In the genomic region with DNA sequence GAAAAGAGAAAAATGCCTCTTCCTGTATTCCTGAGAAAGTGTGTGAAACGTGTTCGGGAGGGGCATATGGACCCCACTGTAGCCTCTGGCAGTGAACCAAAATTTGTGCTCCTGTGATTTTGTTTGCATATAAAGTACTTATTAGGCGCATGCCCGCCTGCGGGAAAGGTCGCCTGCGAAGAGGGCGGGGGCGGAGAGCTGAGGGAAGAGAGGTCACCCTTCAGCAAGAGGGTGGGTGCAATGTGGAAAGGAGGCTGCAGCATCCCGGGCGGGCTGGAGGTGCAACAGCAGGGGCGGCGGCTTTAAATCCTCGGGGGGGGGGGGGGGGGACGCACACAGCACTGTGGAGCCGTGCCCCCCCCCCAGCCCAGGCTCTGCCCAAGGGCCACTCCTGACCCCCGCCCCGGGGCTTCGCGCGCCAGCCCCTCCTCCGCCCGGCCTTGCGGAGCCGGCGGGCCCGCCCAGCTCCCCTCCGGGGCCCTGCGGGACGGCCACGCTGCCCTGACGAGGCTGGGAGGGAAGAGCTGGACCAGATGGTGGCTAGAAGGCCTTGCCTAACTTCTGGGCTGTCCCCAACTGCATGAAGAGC, we compare ENCODE assay signal across 8 mouse cellular contexts.
DNase-seq lines count a peak whose midpoint lies in the region; ATAC-seq and TF ChIP-seq lines count a peak whose summit lies in the region.

No protein-coding gene starts in this region.

- H3K36me3 ChIP-seq in ES-E14 (ENCODE audit: control insufficient read depth, insufficient read depth, low read length, poor library complexity, severe bottlenecking), result no peaks in the 10 kb centered on the region
- no peaks in the 10 kb centered on the region for H3K36me3 ChIP-seq in embryonic facial prominence, embryonic 12.5 days
- H3K36me3 ChIP-seq in limb, embryonic 11.5 days (ENCODE audit: control insufficient read depth, insufficient read depth, low read length), result no peaks in the 10 kb centered on the region
- no peaks in the 10 kb centered on the region for H3K36me3 ChIP-seq in neural tube, embryonic 15.5 days

- intact Hi-C loops in gastrocnemius, adult 2 months (cut with DNase I), result no loop called here
- intact Hi-C loops in gastrocnemius, postnatal 36 days (cut with DNase I), result no loop called here

- H3K4me2 ChIP-seq in embryonic facial prominence, embryonic 12.5 days (replicated peaks), result peak overlapping the region; percentile 90
- H3K4me2 ChIP-seq in limb, embryonic 11.5 days (ENCODE audit: low read depth, severe bottlenecking), result peak overlapping the region; percentile 70
- H3K4me2 ChIP-seq in neural tube, embryonic 15.5 days, result peak overlapping the region; percentile 91

- peak overlapping the region; percentile 51 for H3K4me3 ChIP-seq in gastrocnemius, adult 2 months
- H3K4me3 ChIP-seq in ES-E14 (ENCODE audit: insufficient read depth in 1 of 2, low read depth in 1 of 2, low read length in 2 of 2, poor library complexity in 1 of 2, severe bottlenecking in 1 of 2), result peak overlapping the region; percentile 35 to 44; a peak in 3 of 4 replicates
- H3K4me3 ChIP-seq in embryonic facial prominence, embryonic 12.5 days, result peak overlapping the region; percentile 39
- H3K4me3 ChIP-seq in limb, embryonic 11.5 days (ENCODE audit: low read depth, low read length), result peak overlapping the region; percentile 31
- peak overlapping the region; percentile 46 for H3K4me3 ChIP-seq in neural tube, embryonic 15.5 days (replicated peaks)

- no peaks in the 10 kb centered on the region for H3K27me3 ChIP-seq in embryonic facial prominence, embryonic 12.5 days
- H3K27me3 ChIP-seq in limb, embryonic 11.5 days (ENCODE audit: control insufficient read depth, insufficient read depth, low read length), result no peaks in the 10 kb centered on the region
- H3K27me3 ChIP-seq in neural tube, embryonic 15.5 days (replicated peaks), result no peaks in the 10 kb centered on the region

- no peaks in the 10 kb centered on the region for H3K9me3 ChIP-seq in ES-E14 (ENCODE audit: control insufficient read depth, insufficient read depth, low read depth, low read length)
- H3K9me3 ChIP-seq in embryonic facial prominence, embryonic 12.5 days, result no peaks in the 10 kb centered on the region
- H3K9me3 ChIP-seq in limb, embryonic 11.5 days (ENCODE audit: control insufficient read depth, low read length), result no peaks in the 10 kb centered on the region
- H3K9me3 ChIP-seq in neural tube, embryonic 15.5 days (replicated peaks), result no peaks in the 10 kb centered on the region

- ATAC-seq in embryonic facial prominence, embryonic 12.5 days (ENCODE audit: insufficient number of reproducible peaks, insufficient read depth, low FRiP score, low TSS enrichment), result peak; percentile 52; the same call in 1 of the 2 replicates
- ATAC-seq in limb, embryonic 11.5 days (ENCODE audit: insufficient number of reproducible peaks, low FRiP score, low TSS enrichment, low read depth), result no peak
- ATAC-seq in neural tube, embryonic 15.5 days (ENCODE audit: low FRiP score), result peak; percentile 94

- no peak overlapping the region for H3K27ac ChIP-seq in gastrocnemius, adult 2 months
- no peak overlapping the region for H3K27ac ChIP-seq in ES-E14 (ENCODE audit: insufficient read depth, low read depth, low read length, poor library complexity, severe bottlenecking)
- H3K27ac ChIP-seq in embryonic facial prominence, embryonic 12.5 days, result no peak overlapping the region
- no peak overlapping the region for H3K27ac ChIP-seq in limb, embryonic 11.5 days (replicated peaks; ENCODE audit: low read depth, low read length)
- peak overlapping the region; percentile 68 for H3K27ac ChIP-seq in neural tube, embryonic 15.5 days (replicated peaks)

- in situ Hi-C loops in ES-E14 (cut with MboI; ENCODE audit: low sequenced_read_pairs in 2 of 2, unreplicated experiment in 2 of 2), result no loop called here

- 4% methylated on average over 22 of the region's 32 CpGs for WGBS in embryonic facial prominence, embryonic 12.5 days
- WGBS in limb, embryonic 11.5 days, result 13% methylated on average over 17 of the region's 32 CpGs
- WGBS in neural tube, embryonic 15.5 days, result 4% methylated on average over 25 of the region's 32 CpGs

- peak; percentile 31 for DNase-seq in gastrocnemius, adult 2 months
- DNase-seq in gastrocnemius, postnatal 36 days, result no peak
- peak; percentile 12 for DNase-seq in ES-E14 (ENCODE audit: low read depth, low spot score)
- peak; percentile 37 for DNase-seq in heart, postnatal 4 days
- peak; percentile 51 for DNase-seq in limb, embryonic 11.5 days (ENCODE audit: low spot score)
- DNase-seq in adipocyte (ENCODE audit: low spot score), result no peak

- H3K9ac ChIP-seq in ES-E14 (ENCODE audit: insufficient read depth, low read depth, low read length, poor library complexity, severe bottlenecking), result no peak overlapping the region
- H3K9ac ChIP-seq in embryonic facial prominence, embryonic 12.5 days, result peak overlapping the region; percentile 50
- H3K9ac ChIP-seq in limb, embryonic 11.5 days (ENCODE audit: low read length), result peak overlapping the region; percentile 61
- peak overlapping the region; percentile 51 for H3K9ac ChIP-seq in neural tube, embryonic 15.5 days (replicated peaks)

- H3K4me1 ChIP-seq in ES-E14 (ENCODE audit: control insufficient read depth in 2 of 2, insufficient read depth in 2 of 2, low read length in 2 of 2, poor library complexity in 1 of 2), result peaks cover 0 to 2% of the 10 kb centered on the region in 2 experiments; a peak in 1 of 4 replicates
- H3K4me1 ChIP-seq in embryonic facial prominence, embryonic 12.5 days, result no peaks in the 10 kb centered on the region
- no peaks in the 10 kb centered on the region for H3K4me1 ChIP-seq in limb, embryonic 11.5 days (ENCODE audit: control insufficient read depth, insufficient read depth, low read length)
- peaks cover 6% of the 10 kb centered on the region; the same call in 1 of the 2 replicates for H3K4me1 ChIP-seq in neural tube, embryonic 15.5 days

- no peak for TF ChIP-seq CTCF in gastrocnemius, adult 2 months (IDR thresholded peaks at IDR 0.05)

TF ChIP-seq in ES-E14, 5 proteins besides CTCF, POLR2A, EP300 and RAD21:
- no peak for TF ChIP-seq MAFK (IDR thresholded peaks at IDR 0.05; ENCODE audit: insufficient read depth, low read depth, low read length)
- no peak for TF ChIP-seq ZC3H11A (IDR thresholded peaks at IDR 0.05; ENCODE audit: borderline replicate concordance, low read depth, low read length)
- TF ChIP-seq CHD2 (IDR thresholded peaks at IDR 0.05; ENCODE audit: low read depth, low read length), result no peak
- no peak for TF ChIP-seq HCFC1 (IDR thresholded peaks at IDR 0.05; ENCODE audit: borderline replicate concordance, insufficient read depth, low read length)
- no peak for TF ChIP-seq ZNF384 (IDR thresholded peaks at IDR 0.05; ENCODE audit: low read depth, low read length)

Comparison
In these comparisons a context has a peak if more than half of its experiments do, and no peak if none do; other contexts are left out.
1. DNase-seq: peak in gastrocnemius, adult 2 months (single experiment), ES-E14 (single experiment), heart, postnatal 4 days (single experiment) and limb, embryonic 11.5 days (single experiment); none in gastrocnemius, postnatal 36 days (0 of 2) and adipocyte (single experiment).
2. Peak in every context shown above with its lines, with median percentiles within 50 percentile points of each other: H3K4me3 ChIP-seq and H3K4me2 ChIP-seq.